Mouse (Mus musculus): ENCODE measurements around the gene Ahdc1. TPM values are rescaled to one million over a fixed set of nuclear protein-coding genes. Genes with fewer than 3 reads are reported as not detected.
A peak's percentile ranks its signal among the peaks of the same experiment; 100 is the strongest.

The Ahdc1 gene
- polyA plus RNA-seq, 2 experiments, result 0.53 to 1.3 TPM

DNA sequence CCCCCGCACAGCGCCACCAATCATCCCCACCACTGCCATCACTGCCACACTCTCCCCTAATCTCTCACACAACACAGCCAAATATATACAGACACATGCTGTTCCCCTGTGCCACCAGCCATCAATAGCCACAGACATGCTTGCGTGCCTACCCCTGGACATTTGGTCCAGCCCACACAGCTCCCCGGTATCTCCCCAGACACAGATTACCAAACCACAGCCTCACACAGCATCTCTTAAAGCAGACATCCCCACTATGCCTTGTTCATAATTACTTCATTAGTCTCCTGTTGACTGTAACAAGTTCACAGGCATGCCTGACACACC, 80.4 kb downstream of the Ahdc1 start:
- Histone ChIP-seq H3K4me2 (ENCODE audit: low read depth) (no peak overlapping the region), H3K4me3 (ENCODE audit: insufficient read depth in 1 of 2, low read depth in 2 of 2, low read length in 2 of 2) (no peak overlapping the region), H3K9me3 (ENCODE audit: control insufficient read depth, low read length) (no peaks in the 10 kb centered on the region), H3K36me3 (replicated peaks; ENCODE audit: control insufficient read depth, insufficient read depth, low read depth) (no peaks in the 10 kb centered on the region), H3K27me3 (ENCODE audit: control insufficient read depth, insufficient read depth, low read length) (peaks cover 42% of the 10 kb centered on the region), H3K9ac (replicated peaks) (no peak overlapping the region), H3K27ac (no peak overlapping the region), H3K4me1 (replicated peaks; ENCODE audit: control insufficient read depth in 2 of 2, insufficient read depth in 2 of 2, low read length in 1 of 2) (peaks cover 0 to 21% of the 10 kb centered on the region in 2 experiments; a peak in 3 of 4 replicates)
- no peak for ATAC-seq (ENCODE audit: insufficient read depth)
- WGBS (ENCODE audit: insufficient replicate concordance), result 44% methylated on average over 4 of the region's 4 CpGs
- no peak for DNase-seq (ENCODE audit: low read depth in 3 of 3, low spot score in 3 of 3)
- TF ChIP-seq EP300 (IDR thresholded peaks at IDR 0.05; ENCODE audit: low read depth) (no peak), CTCF (IDR thresholded peaks at IDR 0.05; ENCODE audit: low read depth) (no peak)

DNA sequence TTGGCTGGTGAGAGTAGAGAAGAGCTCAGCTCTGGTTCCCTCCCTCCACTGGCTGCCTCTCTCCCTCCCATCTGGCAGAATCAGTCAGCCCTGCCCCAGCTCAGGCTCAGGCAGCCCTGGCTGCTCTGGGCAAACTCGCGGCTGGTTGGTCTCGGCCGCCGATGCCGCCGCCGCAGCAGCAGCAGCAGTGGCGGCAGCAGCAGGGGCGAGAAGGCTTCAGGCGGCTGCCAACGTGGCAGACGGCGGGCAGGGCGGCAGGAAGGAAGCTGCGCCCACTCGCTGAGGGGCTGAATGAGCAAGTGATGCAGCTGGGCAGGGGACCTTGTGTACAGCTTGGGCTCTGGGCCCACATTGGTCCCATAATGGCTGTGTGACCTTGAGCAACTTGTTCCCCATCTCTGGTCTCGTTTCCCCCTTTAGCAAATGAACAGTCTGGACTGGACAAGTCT, 81.4 kb downstream of the Ahdc1 start:
- TF ChIP-seq EP300 (IDR thresholded peaks at IDR 0.05; ENCODE audit: low read depth) (no peak), CTCF (IDR thresholded peaks at IDR 0.05; ENCODE audit: low read depth) (no peak)
- 2% methylated on average over 18 of the region's 18 CpGs for WGBS (ENCODE audit: insufficient replicate concordance)
- no peak overlapping the region for H3K27ac ChIP-seq
- H3K4me2 ChIP-seq (ENCODE audit: low read depth), result peak overlapping the region; percentile 24
- H3K27me3 ChIP-seq (ENCODE audit: control insufficient read depth, insufficient read depth, low read length), result peaks cover 42% of the 10 kb centered on the region
- no peak for DNase-seq (ENCODE audit: low read depth in 3 of 3, low spot score in 3 of 3)
- H3K4me1 ChIP-seq (replicated peaks; ENCODE audit: control insufficient read depth in 2 of 2, insufficient read depth in 2 of 2, low read length in 1 of 2), result peaks cover 0 to 19% of the 10 kb centered on the region in 2 experiments; a peak in 3 of 4 replicates
- no peak for ATAC-seq (ENCODE audit: insufficient read depth)
- no peaks in the 10 kb centered on the region for H3K36me3 ChIP-seq (replicated peaks; ENCODE audit: control insufficient read depth, insufficient read depth, low read depth)
- no peak overlapping the region for H3K4me3 ChIP-seq (ENCODE audit: insufficient read depth in 1 of 2, low read depth in 2 of 2, low read length in 2 of 2)
- no peak overlapping the region for H3K9ac ChIP-seq (replicated peaks)
- H3K9me3 ChIP-seq (ENCODE audit: control insufficient read depth, low read length), result no peaks in the 10 kb centered on the region

DNA sequence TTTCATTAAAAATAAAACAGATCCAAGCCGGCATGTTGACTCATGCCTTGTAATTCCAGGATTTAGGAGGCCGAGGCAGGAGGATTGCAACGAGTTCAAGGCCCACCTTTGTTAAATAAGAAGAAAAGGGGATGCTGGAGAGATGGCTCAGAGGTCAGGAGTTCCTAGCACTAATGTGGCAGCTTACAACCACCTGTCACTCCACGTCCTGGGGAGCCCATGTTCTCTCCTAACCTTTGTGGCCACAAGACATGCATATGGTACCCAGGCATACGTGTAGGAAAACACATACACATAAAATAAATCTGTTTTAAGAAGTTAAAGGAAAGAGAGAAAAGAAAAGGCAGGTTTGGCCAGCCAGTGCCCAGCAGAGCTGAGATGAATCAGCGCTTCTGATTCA, 82.0 kb downstream of the Ahdc1 start:
- 50% methylated on average over 6 of the region's 6 CpGs for WGBS (ENCODE audit: insufficient replicate concordance)

DNA sequence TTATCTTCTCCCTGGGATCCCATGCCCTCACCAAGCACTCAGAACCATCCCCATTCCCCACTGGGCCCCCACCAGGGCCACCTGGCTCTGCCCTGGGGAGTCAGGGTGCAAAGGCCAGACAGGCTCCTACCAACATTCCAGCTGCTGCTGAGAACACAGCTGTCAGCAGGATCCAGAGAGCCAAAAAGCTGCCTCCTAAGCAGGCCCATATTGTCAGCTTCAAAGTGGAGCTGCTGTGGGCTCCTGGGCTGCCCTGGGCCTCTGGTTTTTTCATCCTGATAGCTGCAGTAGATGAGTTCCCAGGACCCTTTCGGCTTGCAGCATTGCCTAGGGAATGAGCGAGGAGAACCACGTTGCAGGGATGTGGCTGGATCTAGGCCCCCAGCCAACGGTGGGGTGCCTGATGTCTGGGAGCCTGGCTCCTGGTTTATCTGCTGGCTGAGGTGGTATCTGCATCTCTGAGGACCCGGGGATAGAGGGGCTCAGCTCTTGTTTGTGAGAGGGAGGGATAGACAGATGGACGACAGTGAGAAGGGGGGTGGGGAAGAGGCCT, 82.5 kb downstream of the Ahdc1 start:
- no peak for DNase-seq (ENCODE audit: low read depth in 3 of 3, low spot score in 3 of 3)
- WGBS (ENCODE audit: insufficient replicate concordance), result 22% methylated on average over 6 of the region's 6 CpGs
- no peaks in the 10 kb centered on the region for H3K36me3 ChIP-seq (replicated peaks; ENCODE audit: control insufficient read depth, insufficient read depth, low read depth)
- no peak overlapping the region for H3K9ac ChIP-seq (replicated peaks)
- no peak overlapping the region for H3K27ac ChIP-seq
- peaks cover 42% of the 10 kb centered on the region for H3K27me3 ChIP-seq (ENCODE audit: control insufficient read depth, insufficient read depth, low read length)
- TF ChIP-seq EP300 (IDR thresholded peaks at IDR 0.05; ENCODE audit: low read depth), result no peak
- no peak for TF ChIP-seq CTCF (IDR thresholded peaks at IDR 0.05; ENCODE audit: low read depth)
- H3K4me3 ChIP-seq (ENCODE audit: insufficient read depth in 1 of 2, low read depth in 2 of 2, low read length in 2 of 2), result no peak overlapping the region
- H3K4me2 ChIP-seq (ENCODE audit: low read depth), result no peak overlapping the region
- ATAC-seq (ENCODE audit: insufficient read depth), result no peak
- H3K4me1 ChIP-seq (replicated peaks; ENCODE audit: control insufficient read depth in 2 of 2, insufficient read depth in 2 of 2, low read length in 1 of 2), result peaks cover 0 to 15% of the 10 kb centered on the region in 2 experiments; a peak in 3 of 4 replicates
- no peaks in the 10 kb centered on the region for H3K9me3 ChIP-seq (ENCODE audit: control insufficient read depth, low read length)

More for the DNA sequence above, 82.0 kb downstream of the Ahdc1 start:
- no peak for DNase-seq (ENCODE audit: low read depth in 3 of 3, low spot score in 3 of 3)
- Histone ChIP-seq H3K27ac (no peak overlapping the region), H3K27me3 (ENCODE audit: control insufficient read depth, insufficient read depth, low read length) (peaks cover 42% of the 10 kb centered on the region), H3K4me3 (ENCODE audit: insufficient read depth in 1 of 2, low read depth in 2 of 2, low read length in 2 of 2) (no peak overlapping the region), H3K9me3 (ENCODE audit: control insufficient read depth, low read length) (no peaks in the 10 kb centered on the region), H3K4me2 (ENCODE audit: low read depth) (no peak overlapping the region), H3K36me3 (replicated peaks; ENCODE audit: control insufficient read depth, insufficient read depth, low read depth) (no peaks in the 10 kb centered on the region), H3K9ac (replicated peaks) (no peak overlapping the region), H3K4me1 (replicated peaks; ENCODE audit: control insufficient read depth in 2 of 2, insufficient read depth in 2 of 2, low read length in 1 of 2) (peaks cover 0 to 16% of the 10 kb centered on the region in 2 experiments; a peak in 3 of 4 replicates)
- no peak for TF ChIP-seq EP300 (IDR thresholded peaks at IDR 0.05; ENCODE audit: low read depth)
- TF ChIP-seq CTCF (IDR thresholded peaks at IDR 0.05; ENCODE audit: low read depth), result no peak
- no peak for ATAC-seq (ENCODE audit: insufficient read depth)

DNA sequence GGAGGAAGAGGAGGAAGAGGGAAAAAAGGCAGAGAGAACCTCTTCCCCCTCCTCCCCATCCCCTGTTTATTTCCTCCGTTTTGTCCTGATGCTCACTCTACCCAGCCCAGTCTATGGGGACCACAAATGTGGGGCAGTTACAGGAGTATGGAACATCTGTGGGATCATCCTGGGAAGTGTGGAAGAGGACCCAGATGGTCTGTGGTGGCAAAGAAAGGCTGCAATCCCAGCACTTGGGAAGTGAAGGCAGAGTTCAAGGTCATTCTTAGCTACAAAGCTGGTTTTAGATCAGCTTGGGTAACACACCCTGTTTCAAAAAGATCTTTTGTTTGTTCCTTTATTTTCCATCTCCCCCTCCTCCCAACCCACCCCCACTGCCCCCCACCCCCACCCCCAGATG, 83.2 kb downstream of the Ahdc1 start:
- WGBS (ENCODE audit: insufficient replicate concordance), result 54% methylated on average over 1 of the region's 1 CpGs
- Histone ChIP-seq H3K9me3 (ENCODE audit: control insufficient read depth, low read length) (no peaks in the 10 kb centered on the region), H3K4me1 (replicated peaks; ENCODE audit: control insufficient read depth in 2 of 2, insufficient read depth in 2 of 2, low read length in 1 of 2) (peaks cover 0 to 15% of the 10 kb centered on the region in 2 experiments; a peak in 3 of 4 replicates), H3K4me3 (ENCODE audit: insufficient read depth in 1 of 2, low read depth in 2 of 2, low read length in 2 of 2) (no peak overlapping the region), H3K36me3 (replicated peaks; ENCODE audit: control insufficient read depth, insufficient read depth, low read depth) (no peaks in the 10 kb centered on the region), H3K27ac (no peak overlapping the region), H3K4me2 (ENCODE audit: low read depth) (no peak overlapping the region), H3K9ac (replicated peaks) (no peak overlapping the region), H3K27me3 (ENCODE audit: control insufficient read depth, insufficient read depth, low read length) (peaks cover 42% of the 10 kb centered on the region)
- ATAC-seq (ENCODE audit: insufficient read depth) (no peak), DNase-seq (ENCODE audit: low read depth in 3 of 3, low spot score in 3 of 3) (no peak)
- TF ChIP-seq EP300 (IDR thresholded peaks at IDR 0.05; ENCODE audit: low read depth), result no peak
- no peak for TF ChIP-seq CTCF (IDR thresholded peaks at IDR 0.05; ENCODE audit: low read depth)

All from liver, embryonic 14.5 days (tissue).